Mouse (Mus musculus) E14TG2a.4 (cell line): Measurements from ENCODE around the gene Sema3f.

Experiments
- CTCF ChIP-seq: conservative IDR thresholded peaks from 2 replicates; pipeline ENCODE4 v1.5.1; 2014; ENCODE audit warnings: low read length
- NANOG ChIP-seq: IDR thresholded peaks from 2 replicates; pipeline ENCODE4 v1.6.1; 2014; ENCODE audit warnings: borderline replicate concordance, low read length, mixed read lengths
- POU5F1 ChIP-seq: IDR thresholded peaks from 2 replicates; pipeline ENCODE4 v1.6.1; 2014; ENCODE audit warnings: low read length, borderline replicate concordance

GRCm38 (mm10) chr9:107701594-107701993, 8.7 kb downstream of the Sema3f start:
- TF ChIP-seq CTCF, result no peak
- TF ChIP-seq POU5F1, result no peak
- no peak for TF ChIP-seq NANOG
